Mouse (Mus musculus) hindbrain, embryonic 14.5 days (tissue): Measurements from ENCODE around the gene Pde1c. TPM values are rescaled to one million over a fixed set of nuclear protein-coding genes. Genes with fewer than 3 reads are reported as not detected.

Experiments used
- ATAC-seq: fragments of 200-750 bp; cut with Nextera tagmentation; 2 replicates; pipeline ENCODE4 v1.8.0; 2017; ENCODE audit warnings: moderate number of reproducible peaks, mild to moderate bottlenecking, moderate TSS enrichment, moderate library complexity; ENCODE audit not compliant: low FRiP score
- DNase-seq: peaks from one replicate; pipeline ENCODE4 v3.0.0-alpha.2; 2015; ENCODE audit warnings: low spot score
- H3K27ac ChIP-seq: fragments of 300-500 bp; sonication (generic); 2 replicates; pipeline ENCODE4 v1.5.1; 2014; ENCODE audit warnings: mild to moderate bottlenecking, moderate library complexity
- H3K27me3 ChIP-seq: fragments of 300-500 bp; sonication (generic); 2 replicates; pipeline ENCODE4 v1.6.1; 2014; ENCODE audit warnings: mild to moderate bottlenecking, low read length, mixed read lengths; ENCODE audit not compliant: control insufficient read depth, insufficient read depth
- H3K36me3 ChIP-seq: fragments of 300-500 bp; sonication (generic); replicated peaks from 2 replicates; pipeline ENCODE4 v1.6.1; 2014; ENCODE audit not compliant: control insufficient read depth, insufficient read depth
- H3K4me1 ChIP-seq: fragments of 300-500 bp; sonication (generic); replicated peaks from 2 replicates; pipeline ENCODE4 v1.6.1; 2014; ENCODE audit warnings: antibody characterized with exemption, low read length, mixed read lengths; ENCODE audit not compliant: control insufficient read depth, insufficient read depth
- H3K4me2 ChIP-seq: fragments of 300-500 bp; sonication (generic); replicated peaks from 2 replicates; pipeline ENCODE4 v1.6.1; 2014; ENCODE audit warnings: mild to moderate bottlenecking, moderate library complexity
- H3K4me3 ChIP-seq: fragments of 300-500 bp; sonication (generic); replicated peaks from 2 replicates; pipeline ENCODE4 v1.5.1; 2014; ENCODE audit warnings: mild to moderate bottlenecking, low read length
- H3K9ac ChIP-seq: fragments of 300-500 bp; sonication (generic); 2 replicates; pipeline ENCODE4 v1.6.1; 2014
- H3K9me3 ChIP-seq: fragments of 300-500 bp; sonication (generic); 2 replicates; pipeline ENCODE4 v1.6.1; 2016; ENCODE audit warnings: low read length; ENCODE audit not compliant: control insufficient read depth
- WGBS: fragments of 180-500 bp; shearing (Covaris S2); extraction: QIAGEN DNeasy Blood & Tissue Kit; methylation state at CpG from one replicate; pipeline ENCODE4 v1.1.7; 2014; 5-methylcytosine and 5-hydroxymethylcytosine counted together
- polyA plus RNA-seq: library from polyadenylated mRNA; unstranded; fragments of >200 nt; fragmentation: Nextera tagmentation; extraction: Ambion mirVana; gene quantifications from 2 replicates; pipeline ENCODE4 v1.2.1, GENCODE M21; 2014

The Pde1c gene
- polyA plus RNA-seq, 1 experiment from 2014 or later, result 13.2 TPM

DNA sequence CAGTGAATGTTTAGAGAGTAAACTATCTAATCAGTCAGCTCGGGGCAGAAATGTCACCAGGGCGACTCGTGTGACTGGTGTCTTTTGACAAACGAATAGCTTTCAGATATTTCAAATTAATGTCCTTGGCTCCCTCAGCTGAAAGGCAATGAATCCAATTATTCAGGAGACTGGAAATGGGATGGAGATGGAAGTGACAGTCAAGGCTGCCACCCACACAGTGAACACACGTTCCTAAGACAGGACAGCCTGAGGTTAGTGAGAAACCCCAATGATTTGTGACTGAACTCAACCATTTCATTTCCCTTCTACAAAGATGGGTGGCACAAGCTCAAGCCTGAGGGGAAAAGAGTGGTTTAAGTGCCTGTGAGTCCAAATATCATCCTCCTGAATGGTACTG lies 470.5 kb downstream of the Pde1c start:
- no peak overlapping the region for H3K4me2 ChIP-seq
- peak; percentile 48; the same call in 1 of the 2 replicates for ATAC-seq

DNA sequence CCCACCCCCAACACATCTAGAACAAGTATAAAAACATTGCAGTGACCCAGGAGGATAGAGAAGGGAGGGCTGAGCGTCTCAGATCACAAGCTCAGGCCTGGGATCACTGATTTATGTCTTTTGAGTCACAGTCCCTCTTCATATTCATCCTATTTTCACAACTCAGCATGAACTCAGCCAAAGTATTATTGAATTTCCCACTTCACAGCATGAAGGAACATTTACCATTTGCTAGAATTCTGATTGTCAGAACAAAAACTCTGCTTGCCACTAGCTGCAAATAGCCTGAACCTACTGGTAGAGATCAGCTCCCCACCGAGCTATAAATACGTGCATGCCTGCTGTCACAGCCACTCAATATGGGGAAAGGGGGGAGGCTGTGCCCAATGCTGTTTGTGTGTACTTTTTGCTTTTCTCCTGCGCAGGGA lies 492.5 kb downstream of the Pde1c start:
- H3K27me3 ChIP-seq, result no peaks in the 10 kb centered on the region
- H3K9ac ChIP-seq, result no peak overlapping the region
- H3K36me3 ChIP-seq, result no peaks in the 10 kb centered on the region
- WGBS, result 18% methylated on average over 4 of the region's 4 CpGs
- no peak overlapping the region for H3K27ac ChIP-seq
- peak; percentile 32 for DNase-seq
- H3K4me2 ChIP-seq, result no peak overlapping the region
- H3K9me3 ChIP-seq, result no peaks in the 10 kb centered on the region
- ATAC-seq, result peak; percentile 82; the same call in 1 of the 2 replicates
- H3K4me1 ChIP-seq, result no peaks in the 10 kb centered on the region
- no peak overlapping the region for H3K4me3 ChIP-seq

More for the DNA sequence above, 470.5 kb downstream of the Pde1c start:
- Histone ChIP-seq H3K4me3 (no peak overlapping the region), H3K27me3 (no peaks in the 10 kb centered on the region), H3K27ac (no peak overlapping the region), H3K9me3 (peaks cover 10% of the 10 kb centered on the region; the same call in 1 of the 2 replicates), H3K4me1 (no peaks in the 10 kb centered on the region), H3K9ac (no peak overlapping the region), H3K36me3 (no peaks in the 10 kb centered on the region)
- DNase-seq, result no peak
- WGBS, result 47% methylated on average over 5 of the region's 5 CpGs

DNA sequence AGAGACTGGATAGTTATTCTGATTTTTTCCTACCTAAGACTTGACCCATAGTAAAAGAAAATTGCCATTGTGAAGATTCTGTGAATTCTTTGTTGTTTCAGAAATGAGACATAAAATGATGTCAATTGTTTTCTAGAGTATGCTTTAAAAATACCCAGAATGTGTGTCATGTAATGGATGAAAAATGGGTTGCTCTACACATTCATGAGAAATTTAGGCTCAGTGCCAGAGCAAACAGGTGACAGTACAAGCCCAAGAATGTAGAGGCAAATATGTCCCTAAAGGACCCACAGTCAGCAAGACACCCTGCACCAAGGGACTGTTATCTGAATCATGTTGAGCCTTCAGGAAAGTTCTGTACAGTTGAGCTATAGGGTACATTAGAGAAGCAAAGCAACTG lies 500.4 kb downstream of the Pde1c start:
- H3K4me1 ChIP-seq, result no peaks in the 10 kb centered on the region
- no peak overlapping the region for H3K9ac ChIP-seq
- H3K4me3 ChIP-seq, result no peak overlapping the region
- H3K27me3 ChIP-seq, result no peaks in the 10 kb centered on the region
- H3K27ac ChIP-seq, result no peak overlapping the region
- DNase-seq (no peak), ATAC-seq (no peak)
- H3K36me3 ChIP-seq, result no peaks in the 10 kb centered on the region
- H3K4me2 ChIP-seq, result no peak overlapping the region
- H3K9me3 ChIP-seq, result no peaks in the 10 kb centered on the region

DNA sequence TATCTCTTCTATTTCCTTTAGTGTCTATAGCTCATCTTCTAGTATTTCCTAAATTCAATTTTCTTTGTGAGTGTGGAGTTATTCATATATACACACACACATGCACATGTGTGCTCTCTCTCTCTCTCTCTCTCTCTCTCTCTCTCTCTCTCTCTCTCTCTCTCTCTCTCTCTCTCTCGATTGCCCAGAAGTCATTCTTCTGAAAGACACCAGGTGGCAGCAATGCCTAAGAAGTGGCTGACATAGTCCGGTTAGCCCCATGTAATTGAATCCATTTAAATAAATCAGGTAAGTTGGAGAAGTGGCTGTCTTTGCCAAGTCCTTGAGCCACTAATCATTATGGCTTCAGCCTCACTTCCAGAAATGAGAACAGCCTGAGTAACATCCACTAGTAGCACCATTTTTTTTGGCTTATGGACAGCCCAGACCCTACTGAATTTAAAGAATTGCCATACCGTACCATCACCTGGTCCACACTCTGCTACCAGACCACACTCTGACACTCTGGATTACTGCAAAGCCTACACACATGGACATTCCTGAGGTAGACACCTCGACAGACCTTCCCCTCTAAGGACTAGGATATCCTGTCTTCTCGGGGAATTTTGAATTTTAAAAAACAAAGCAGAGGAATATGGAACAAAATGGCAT lies 502.1 kb downstream of the Pde1c start:
- ATAC-seq (peak; percentile 79), DNase-seq (peak; percentile 84)
- no peak overlapping the region for H3K4me3 ChIP-seq
- WGBS, result 40% methylated on average over 5 of the region's 5 CpGs
- H3K27me3 ChIP-seq, result no peaks in the 10 kb centered on the region
- H3K4me1 ChIP-seq, result no peaks in the 10 kb centered on the region
- H3K9me3 ChIP-seq, result no peaks in the 10 kb centered on the region
- H3K4me2 ChIP-seq, result no peak overlapping the region
- no peaks in the 10 kb centered on the region for H3K36me3 ChIP-seq
- no peak overlapping the region for H3K9ac ChIP-seq
- no peak overlapping the region for H3K27ac ChIP-seq

DNA sequence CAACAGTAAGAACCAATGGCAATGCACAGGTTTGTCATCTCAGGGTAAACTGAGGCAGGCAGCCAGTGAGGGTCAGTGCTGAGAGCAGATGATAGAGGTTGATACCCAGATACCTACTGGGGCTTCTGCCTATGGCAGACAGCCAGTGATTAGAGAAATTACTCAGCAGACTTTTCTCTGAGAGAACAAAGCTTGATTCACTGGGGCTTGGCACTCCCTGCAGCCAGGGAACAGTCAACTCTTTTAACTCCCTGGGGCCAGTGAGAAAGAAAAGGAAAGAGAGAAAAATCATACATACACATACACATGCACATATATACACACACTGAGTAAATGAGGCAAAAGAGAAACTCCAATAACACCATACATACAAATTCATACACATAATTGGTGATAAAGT lies 505.2 kb downstream of the Pde1c start:
- ATAC-seq (no peak), DNase-seq (no peak)
- H3K4me3 ChIP-seq, result no peak overlapping the region
- H3K4me1 ChIP-seq, result no peaks in the 10 kb centered on the region
- no peak overlapping the region for H3K27ac ChIP-seq
- no peak overlapping the region for H3K4me2 ChIP-seq
- no peaks in the 10 kb centered on the region for H3K36me3 ChIP-seq
- H3K9ac ChIP-seq, result no peak overlapping the region
- H3K9me3 ChIP-seq, result no peaks in the 10 kb centered on the region
- H3K27me3 ChIP-seq, result no peaks in the 10 kb centered on the region

DNA sequence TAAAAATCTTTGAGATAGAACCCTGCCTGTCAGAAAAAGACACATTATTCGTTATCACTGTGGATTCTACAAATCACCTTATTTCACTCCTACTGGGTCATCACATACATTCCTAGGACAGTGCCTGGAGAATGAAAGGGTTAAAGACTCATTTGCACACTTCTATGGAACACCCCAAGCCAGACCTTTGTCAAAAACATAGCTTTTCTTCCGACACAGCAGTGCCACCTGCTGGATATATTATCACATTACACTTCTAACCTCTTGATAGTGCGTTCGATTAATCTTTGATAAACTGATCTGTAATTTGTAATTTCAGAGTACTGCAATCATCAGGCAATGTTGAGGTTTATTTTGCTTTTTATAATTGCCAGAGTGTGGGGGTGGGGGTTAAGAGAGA lies 519.8 kb downstream of the Pde1c start:
- Histone ChIP-seq H3K4me1 (no peaks in the 10 kb centered on the region; the same call in 1 of the 2 replicates), H3K27me3 (no peaks in the 10 kb centered on the region), H3K9ac (no peak overlapping the region), H3K9me3 (no peaks in the 10 kb centered on the region), H3K4me2 (no peak overlapping the region), H3K27ac (no peak overlapping the region), H3K4me3 (no peak overlapping the region), H3K36me3 (no peaks in the 10 kb centered on the region)
- DNase-seq (peak; percentile 79), ATAC-seq (peak; percentile 78; the same call in 1 of the 2 replicates)
- 32% methylated on average over 4 of the region's 4 CpGs for WGBS

DNA sequence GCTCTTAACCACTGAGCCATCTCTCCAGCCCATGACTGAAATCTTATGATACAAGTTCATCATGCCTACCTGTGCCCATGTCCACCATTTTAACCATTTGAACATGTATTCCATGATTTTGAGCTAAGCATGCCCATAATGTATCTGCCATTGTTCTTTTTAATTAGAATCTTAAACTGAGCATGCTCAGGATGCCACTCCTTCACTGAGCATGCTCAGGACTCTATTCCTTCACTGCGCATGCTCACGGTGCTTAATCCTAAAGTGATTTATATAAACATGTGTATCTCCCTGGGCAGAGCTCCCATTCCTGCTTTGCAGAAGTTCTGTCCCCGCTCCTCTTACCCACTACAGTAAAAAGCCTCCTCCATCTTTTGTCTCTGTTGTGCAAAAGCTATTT lies 520.3 kb downstream of the Pde1c start:
- Histone ChIP-seq H3K4me2 (no peak overlapping the region), H3K27me3 (no peaks in the 10 kb centered on the region), H3K4me1 (no peaks in the 10 kb centered on the region; the same call in 1 of the 2 replicates), H3K36me3 (no peaks in the 10 kb centered on the region), H3K9me3 (no peaks in the 10 kb centered on the region), H3K9ac (no peak overlapping the region), H3K4me3 (no peak overlapping the region), H3K27ac (no peak overlapping the region)
- ATAC-seq, result no peak
- 90% methylated on average over 3 of the region's 3 CpGs for WGBS
- no peak for DNase-seq

DNA sequence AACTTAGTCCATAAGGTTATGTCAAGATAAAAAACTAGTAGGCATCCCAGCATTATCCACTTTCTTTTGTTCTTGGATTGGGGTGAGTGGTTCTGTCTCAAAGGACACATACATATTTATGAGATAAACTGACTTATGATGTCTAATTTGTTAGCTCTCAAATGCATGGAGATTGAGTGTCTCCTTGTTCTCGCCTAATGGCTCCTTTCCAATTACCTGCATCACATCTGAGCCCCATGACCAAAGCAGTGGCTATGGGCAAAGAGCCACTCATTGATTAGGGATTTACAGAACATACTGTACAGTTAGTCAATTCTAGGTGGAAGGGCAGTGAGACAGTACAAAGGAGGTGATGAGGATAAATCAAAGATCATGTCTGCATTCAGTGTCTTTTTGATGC lies 524.2 kb downstream of the Pde1c start:
- no peaks in the 10 kb centered on the region for H3K27me3 ChIP-seq
- DNase-seq (no peak), ATAC-seq (peak; percentile 19; the same call in 1 of the 2 replicates)
- H3K27ac ChIP-seq, result peak overlapping the region; percentile 32; the same call in 1 of the 2 replicates
- H3K9me3 ChIP-seq, result no peaks in the 10 kb centered on the region
- no peaks in the 10 kb centered on the region; the same call in 1 of the 2 replicates for H3K4me1 ChIP-seq
- no peak overlapping the region for H3K4me3 ChIP-seq
- H3K4me2 ChIP-seq, result no peak overlapping the region
- 35% methylated on average over 1 of the region's 1 CpGs for WGBS
- no peaks in the 10 kb centered on the region for H3K36me3 ChIP-seq
- H3K9ac ChIP-seq, result no peak overlapping the region

DNA sequence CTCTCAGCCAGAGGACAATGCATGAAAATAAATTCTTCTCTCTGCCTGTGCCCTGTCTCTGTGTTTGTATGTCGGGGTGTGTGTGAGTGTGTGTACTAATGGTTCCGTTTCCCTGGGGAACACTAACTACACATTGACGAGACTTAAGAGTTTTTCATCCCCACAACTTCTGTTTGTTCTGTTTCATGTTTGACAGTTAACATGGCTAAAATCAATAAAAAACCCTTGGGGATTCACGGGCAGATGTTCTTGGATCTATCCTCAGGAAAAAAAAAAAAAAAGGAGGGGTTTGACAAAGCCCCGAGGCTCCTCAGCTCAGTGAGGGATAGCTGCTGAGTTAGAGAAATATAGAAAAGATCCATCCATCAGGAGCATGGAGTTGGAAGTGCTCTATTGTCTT lies 524.6 kb downstream of the Pde1c start:
- Histone ChIP-seq H3K36me3 (no peaks in the 10 kb centered on the region), H3K27ac (no peak overlapping the region), H3K4me3 (no peak overlapping the region), H3K4me1 (no peaks in the 10 kb centered on the region; the same call in 1 of the 2 replicates), H3K9me3 (no peaks in the 10 kb centered on the region), H3K27me3 (no peaks in the 10 kb centered on the region), H3K4me2 (no peak overlapping the region), H3K9ac (no peak overlapping the region)
- 26% methylated on average over 5 of the region's 5 CpGs for WGBS
- DNase-seq (no peak), ATAC-seq (peak; percentile 35; the same call in 1 of the 2 replicates)
